Mouse (Mus musculus): Measurements from ENCODE around the gene Insm1.

- TF ChIP-seq CTCF (IDR thresholded peaks at IDR 0.05; ENCODE audit: low read depth, low read length) (no peak), POLR2A (IDR thresholded peaks at IDR 0.05; ENCODE audit: borderline replicate concordance, low read depth, low read length) (no peak)
Measured at GRCm38 (mm10) chr2:146265045-146265444, 43.3 kb downstream of the Insm1 start.

All from bone marrow macrophage, adult 2 months (primary cell).